In genomic region chr14:55591331-55591891, GRCm38 (mm10) we compare ENCODE assay signal across 8 mouse cellular contexts. TPM values are rescaled to one million over a fixed set of nuclear protein-coding genes. Genes with fewer than 3 reads are reported as not detected.
DNase-seq lines count a peak whose midpoint lies in the region; ATAC-seq and TF ChIP-seq lines count a peak whose summit lies in the region.

Rnf31 (plus strand) TSS chr14:55591708.

- peaks cover 5% of the 10 kb centered on the region for H3K4me1 ChIP-seq in brown adipose tissue, adult 24 weeks (ENCODE audit: control insufficient read depth, insufficient read depth, insufficient read length, low read length)
- peaks cover 36% of the 10 kb centered on the region for H3K4me1 ChIP-seq in heart, embryonic 13.5 days
- peaks cover 60% of the 10 kb centered on the region for H3K4me1 ChIP-seq in liver, embryonic 12.5 days
- H3K4me1 ChIP-seq in stomach, postnatal 0 days (replicated peaks; ENCODE audit: control insufficient read depth, insufficient read depth): peaks cover 2% of the 10 kb centered on the region; the same call in 1 of the 2 replicates

- TF ChIP-seq CTCF in stomach, postnatal 0 days (IDR thresholded peaks at IDR 0.05; ENCODE audit: low read depth): no peak; the same call in 1 of the 2 replicates

- peak; percentile 67 for DNase-seq in fat pad, adult 2 months (ENCODE audit: extremely low read depth, low read depth, low spot score)
- DNase-seq in kidney, postnatal 10 days: peak; percentile 96
- peak; percentile 78 for DNase-seq in natural killer cell, adult 2 months (ENCODE audit: low spot score in 2 of 2)
- peak; percentile 97 for DNase-seq in stomach, postnatal 0 days (ENCODE audit: low spot score)

- peak within 1 kb of the TSS; percentile 96 for H3K9ac ChIP-seq in heart, embryonic 13.5 days
- H3K9ac ChIP-seq in liver, embryonic 12.5 days: peak within 1 kb of the TSS; percentile 92
- peak within 1 kb of the TSS; percentile 91 for H3K9ac ChIP-seq in stomach, postnatal 0 days (ENCODE audit: low read length)

- whole genome bisulfite sequencing in heart, embryonic 13.5 days: under 1% methylated on average over 33 of the region's 33 CpGs
- whole genome bisulfite sequencing in liver, embryonic 12.5 days (ENCODE audit: insufficient replicate concordance): under 1% methylated on average over 33 of the region's 33 CpGs
- under 1% methylated on average over 33 of the region's 33 CpGs for WGBS in stomach, postnatal 0 days

- no peaks in the 10 kb centered on the region for H3K9me3 ChIP-seq in heart, embryonic 13.5 days
- H3K9me3 ChIP-seq in liver, embryonic 12.5 days (replicated peaks): no peaks in the 10 kb centered on the region
- no peaks in the 10 kb centered on the region for H3K9me3 ChIP-seq in stomach, postnatal 0 days (ENCODE audit: control insufficient read depth, low read length)

- peaks cover 60% of the 10 kb centered on the region for H3K36me3 ChIP-seq in heart, embryonic 13.5 days
- peaks cover 57% of the 10 kb centered on the region for H3K36me3 ChIP-seq in liver, embryonic 12.5 days
- peaks cover 10% of the 10 kb centered on the region for H3K36me3 ChIP-seq in stomach, postnatal 0 days (ENCODE audit: control insufficient read depth, insufficient read depth, low read length)

- peak within 1 kb of the TSS; percentile 96 for H3K4me2 ChIP-seq in heart, embryonic 13.5 days
- peak within 1 kb of the TSS; percentile 93 for H3K4me2 ChIP-seq in liver, embryonic 12.5 days
- H3K4me2 ChIP-seq in stomach, postnatal 0 days (replicated peaks; ENCODE audit: low read depth): peak within 1 kb of the TSS; percentile 96

- no peak for TF ChIP-seq EP300 in stomach, postnatal 0 days (optimal IDR thresholded peaks at IDR 0.05)

- ATAC-seq in CD4-positive, CD25-positive, alpha-beta regulatory T cell, adult 4 months: peak; percentile 76
- ATAC-seq in heart, embryonic 13.5 days (ENCODE audit: extremely low read depth, insufficient number of reproducible peaks, low FRiP score, low TSS enrichment): peak; percentile 76
- ATAC-seq in liver, embryonic 12.5 days: peak; percentile 91
- peak; percentile 93 for ATAC-seq in stomach, postnatal 0 days (ENCODE audit: low FRiP score, low TSS enrichment)

- peak within 1 kb of the TSS; percentile 85 for H3K4me3 ChIP-seq in brown adipose tissue, adult 24 weeks (ENCODE audit: insufficient read depth, low read depth, low read length)
- peak within 1 kb of the TSS; percentile 95 for H3K4me3 ChIP-seq in heart, embryonic 13.5 days
- peak within 1 kb of the TSS; percentile 82 for H3K4me3 ChIP-seq in liver, embryonic 12.5 days
- peak within 1 kb of the TSS; percentile 72 for H3K4me3 ChIP-seq in stomach, postnatal 0 days (ENCODE audit: low read depth, low read length)

- peak within 1 kb of the TSS; percentile 95 for H3K27ac ChIP-seq in brown adipose tissue, adult 24 weeks (replicated peaks; ENCODE audit: low read depth, low read length)
- H3K27ac ChIP-seq in heart, embryonic 13.5 days (replicated peaks): peak within 1 kb of the TSS; percentile 99
- H3K27ac ChIP-seq in liver, embryonic 12.5 days: peak within 1 kb of the TSS; percentile 94
- peak within 1 kb of the TSS; percentile 96 for H3K27ac ChIP-seq in stomach, postnatal 0 days (replicated peaks)

- H3K27me3 ChIP-seq in heart, embryonic 13.5 days (replicated peaks): no peaks in the 10 kb centered on the region
- no peaks in the 10 kb centered on the region for H3K27me3 ChIP-seq in liver, embryonic 12.5 days (replicated peaks)
- H3K27me3 ChIP-seq in stomach, postnatal 0 days (ENCODE audit: control insufficient read depth, insufficient read depth, low read length): no peaks in the 10 kb centered on the region

RNA-seq across cellular contexts. Expression of gene Rnf31, which starts in this region (rescaled TPM):
- 10 to 100 TPM; 35.5 to 47.2 TPM for polyA plus RNA-seq in CD4-positive, CD25-positive, alpha-beta regulatory T cell, adult 4 months (2017; shearing (Covaris generic))
- polyA plus RNA-seq in brown adipose tissue, adult 24 weeks (2012; ENCODE audit: insufficient read depth, insufficient read length, missing spikeins): 11.1 and 12.0 TPM in 2 replicates
- polyA plus RNA-seq in heart, embryonic 13.5 days (2015; fragmentation: Nextera tagmentation; extraction: Ambion mirVana): 12.5 and 15.2 TPM in 2 replicates
- 14.2 and 15.7 TPM in 2 replicates for polyA plus RNA-seq in liver, embryonic 12.5 days (2016; fragmentation: Nextera tagmentation; extraction: Ambion mirVana)
- 9.5 and 11.3 TPM in 2 replicates for polyA plus RNA-seq in stomach, postnatal 0 days (2015; fragmentation: Nextera tagmentation; extraction: Ambion mirVana)

Comparison
In these comparisons a context has a peak if more than half of its experiments do, and no peak if none do; other contexts are left out.
1. Peak in every context shown above with its lines: DNase-seq, ATAC-seq, H3K4me3 ChIP-seq and H3K27ac ChIP-seq.